Mouse (Mus musculus) heart, embryonic 12.5 days (tissue): Measurements from ENCODE around the gene Akap12. TPM values are rescaled to one million over a fixed set of nuclear protein-coding genes. Genes with fewer than 3 reads are reported as not detected.

Experiments
- ATAC-seq: fragments of 200-750 bp; cut with Nextera tagmentation; 2 replicates; pipeline ENCODE4 v1.8.0; 2017; ENCODE audit warnings: moderate TSS enrichment, moderate library complexity; ENCODE audit not compliant: insufficient number of reproducible peaks, low FRiP score
- H3K27ac ChIP-seq: fragments of 300-500 bp; sonication (generic); 2 replicates; pipeline ENCODE4 v1.5.1; 2016; ENCODE audit warnings: mild to moderate bottlenecking, moderate library complexity; ENCODE audit not compliant: poor library complexity, severe bottlenecking
- H3K27me3 ChIP-seq: fragments of 300-500 bp; sonication (generic); replicated peaks from 2 replicates; pipeline ENCODE4 v1.6.1; 2016; ENCODE audit warnings: mild to moderate bottlenecking, moderate library complexity
- H3K36me3 ChIP-seq: fragments of 300-500 bp; sonication (generic); 2 replicates; pipeline ENCODE4 v1.6.1; 2016; ENCODE audit warnings: mild to moderate bottlenecking, moderate library complexity
- H3K4me1 ChIP-seq: fragments of 300-500 bp; sonication (generic); replicated peaks from 2 replicates; pipeline ENCODE4 v1.6.1; 2016; ENCODE audit warnings: mild to moderate bottlenecking
- H3K4me2 ChIP-seq: fragments of 300-500 bp; sonication (generic); 2 replicates; pipeline ENCODE4 v1.6.1; 2016; ENCODE audit warnings: mild to moderate bottlenecking, moderate library complexity
- H3K4me3 ChIP-seq: fragments of 300-500 bp; sonication (generic); 2 replicates; pipeline ENCODE4 v1.5.1; 2016; ENCODE audit warnings: mild to moderate bottlenecking
- H3K9ac ChIP-seq: fragments of 300-500 bp; sonication (generic); 2 replicates; pipeline ENCODE4 v1.6.1; 2016; ENCODE audit warnings: mild to moderate bottlenecking, moderate library complexity
- H3K9me3 ChIP-seq: fragments of 300-500 bp; sonication (generic); replicated peaks from 2 replicates; pipeline ENCODE4 v1.6.1; 2016; ENCODE audit warnings: mild to moderate bottlenecking, moderate library complexity
- WGBS: fragments of 180-500 bp; shearing (Covaris S2); methylation state at CpG from one replicate; pipeline ENCODE4 v1.1.7; 2016; 5-methylcytosine and 5-hydroxymethylcytosine counted together
- polyA plus RNA-seq: library from polyadenylated mRNA; unstranded; fragments of >200 nt; fragmentation: Nextera tagmentation; extraction: Ambion mirVana; gene quantifications from 2 replicates; pipeline ENCODE4 v1.2.1, GENCODE M21; 2016

Gene Akap12
- polyA plus RNA-seq, 1 experiment from 2014 or later = 52.6 TPM

DNA sequence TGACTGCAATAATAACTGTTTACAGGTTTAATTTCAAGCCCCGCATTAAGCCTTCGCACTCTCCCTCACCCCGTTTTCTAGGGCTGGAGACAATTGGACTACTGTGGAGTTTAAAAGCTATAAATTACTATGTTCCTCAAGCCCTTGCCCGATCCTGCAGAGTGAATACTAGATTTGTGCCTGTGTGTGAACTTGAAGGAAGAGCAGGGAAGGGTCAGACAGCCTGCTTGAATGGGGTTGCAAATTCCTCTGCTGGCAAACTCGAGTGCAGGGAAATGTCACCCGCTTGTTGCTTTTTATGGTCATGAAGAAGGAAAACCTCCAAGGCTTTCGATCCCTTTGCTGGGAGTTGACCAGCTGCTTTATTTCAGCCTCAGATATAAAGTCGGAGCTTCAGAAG, 19.6 kb downstream of the Akap12 start:
- Histone ChIP-seq H3K9me3 (no peaks in the 10 kb centered on the region), H3K27ac (peak overlapping the region; percentile 67), H3K4me2 (no peak overlapping the region), H3K4me3 (no peak overlapping the region), H3K9ac (no peak overlapping the region), H3K36me3 (no peaks in the 10 kb centered on the region), H3K4me1 (peaks cover 12% of the 10 kb centered on the region), H3K27me3 (no peaks in the 10 kb centered on the region)
- 48% methylated on average over 8 of the region's 8 CpGs for WGBS
- ATAC-seq = no peak

DNA sequence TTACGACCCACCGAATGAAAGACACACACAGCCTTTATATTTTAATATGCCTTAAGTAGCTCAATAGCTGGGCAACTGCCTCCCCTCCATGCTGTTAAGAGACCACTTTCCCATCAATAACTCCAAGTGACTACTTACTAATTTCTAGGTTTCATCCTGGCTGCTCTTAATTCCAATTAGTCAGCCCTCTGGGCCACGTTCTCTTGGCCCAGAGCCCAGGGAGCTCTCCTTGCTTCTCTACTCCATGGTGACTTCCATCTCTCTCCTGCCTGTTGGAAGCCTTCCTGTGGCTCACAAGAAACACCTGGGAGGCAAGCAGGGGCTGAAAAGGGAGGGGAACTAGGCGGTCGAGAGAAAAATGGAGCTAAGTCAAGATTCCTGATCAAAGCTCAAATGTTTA, 23.0 kb downstream of the Akap12 start:
- Histone ChIP-seq H3K4me1 (peaks cover 12% of the 10 kb centered on the region), H3K27me3 (no peaks in the 10 kb centered on the region), H3K4me3 (no peak overlapping the region), H3K9ac (no peak overlapping the region), H3K36me3 (no peaks in the 10 kb centered on the region), H3K27ac (no peak overlapping the region), H3K4me2 (no peak overlapping the region), H3K9me3 (no peaks in the 10 kb centered on the region)
- WGBS = 64% methylated on average over 5 of the region's 5 CpGs
- no peak for ATAC-seq

DNA sequence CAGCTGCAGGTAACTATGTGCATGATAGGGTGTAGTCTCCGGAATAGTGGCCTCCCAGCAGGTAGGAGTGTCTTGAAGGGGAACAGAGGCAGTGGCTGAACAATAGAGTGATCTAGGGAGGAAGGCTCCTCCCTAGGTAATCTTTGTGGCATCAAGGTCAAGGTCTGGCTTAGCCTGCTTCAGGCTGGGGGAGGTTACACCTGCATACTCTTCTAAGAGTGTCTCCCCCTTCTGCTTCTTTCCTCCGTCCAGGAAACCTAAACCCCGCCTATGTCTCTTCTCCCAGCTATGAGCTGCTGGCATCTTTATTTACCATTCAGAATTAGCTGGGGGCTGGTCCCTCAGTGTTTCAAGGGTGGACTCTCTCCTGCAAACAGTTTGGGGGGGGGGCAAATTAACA, 23.5 kb downstream of the Akap12 start:
- Histone ChIP-seq H3K4me3 (no peak overlapping the region), H3K4me2 (no peak overlapping the region), H3K27ac (no peak overlapping the region), H3K9me3 (no peaks in the 10 kb centered on the region), H3K4me1 (peaks cover 12% of the 10 kb centered on the region), H3K36me3 (no peaks in the 10 kb centered on the region), H3K9ac (no peak overlapping the region), H3K27me3 (no peaks in the 10 kb centered on the region)
- WGBS = 48% methylated on average over 3 of the region's 3 CpGs
- no peak for ATAC-seq

DNA sequence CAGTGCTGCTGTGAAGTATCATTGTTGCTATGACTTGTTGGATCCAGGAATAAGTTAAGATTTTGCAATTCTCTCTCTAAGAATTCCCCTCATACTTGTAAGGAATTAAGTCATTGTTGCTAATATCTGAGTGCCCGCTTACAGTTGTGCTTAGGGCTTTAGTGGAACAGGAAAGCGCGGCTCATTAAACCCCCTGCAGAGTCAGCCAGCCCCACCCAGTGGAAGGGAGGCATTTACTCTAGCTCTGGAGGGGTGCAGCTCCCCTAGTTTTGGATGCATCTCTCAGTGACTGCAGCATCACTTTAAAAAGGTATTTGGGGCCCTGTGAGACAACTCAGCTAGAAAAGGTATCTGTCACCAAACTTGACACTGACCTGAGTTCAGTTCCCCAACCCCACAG, 24.0 kb downstream of the Akap12 start:
- ATAC-seq = no peak
- Histone ChIP-seq H3K27me3 (no peaks in the 10 kb centered on the region), H3K27ac (no peak overlapping the region), H3K36me3 (no peaks in the 10 kb centered on the region), H3K9me3 (no peaks in the 10 kb centered on the region), H3K9ac (no peak overlapping the region), H3K4me2 (no peak overlapping the region), H3K4me1 (peaks cover 12% of the 10 kb centered on the region), H3K4me3 (no peak overlapping the region)
- WGBS = 63% methylated on average over 3 of the region's 3 CpGs

DNA sequence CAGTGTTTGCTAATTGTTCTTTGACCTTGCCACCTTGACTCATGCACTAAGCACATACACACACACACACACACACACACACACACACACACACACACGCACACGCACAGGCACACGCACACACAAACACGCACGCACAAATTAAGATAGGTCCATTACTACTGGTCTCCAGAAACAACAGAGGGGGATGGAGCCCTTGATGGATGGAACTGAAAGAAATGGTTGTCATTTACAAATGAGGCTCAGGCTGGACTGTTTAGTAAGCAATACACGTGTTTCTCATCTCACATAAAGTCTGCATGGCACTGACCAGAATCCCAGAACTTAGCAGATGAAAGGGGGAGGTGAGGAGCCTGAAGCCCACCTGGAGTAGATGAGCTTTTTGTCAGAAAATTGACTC, 24.4 kb downstream of the Akap12 start:
- WGBS = 79% methylated on average over 6 of the region's 6 CpGs
- H3K9me3 ChIP-seq = no peaks in the 10 kb centered on the region
- no peaks in the 10 kb centered on the region for H3K27me3 ChIP-seq
- peaks cover 8% of the 10 kb centered on the region for H3K4me1 ChIP-seq
- H3K36me3 ChIP-seq = no peaks in the 10 kb centered on the region
- no peak overlapping the region for H3K4me3 ChIP-seq
- no peak overlapping the region for H3K9ac ChIP-seq
- no peak overlapping the region for H3K27ac ChIP-seq
- no peak overlapping the region for H3K4me2 ChIP-seq
- no peak for ATAC-seq

DNA sequence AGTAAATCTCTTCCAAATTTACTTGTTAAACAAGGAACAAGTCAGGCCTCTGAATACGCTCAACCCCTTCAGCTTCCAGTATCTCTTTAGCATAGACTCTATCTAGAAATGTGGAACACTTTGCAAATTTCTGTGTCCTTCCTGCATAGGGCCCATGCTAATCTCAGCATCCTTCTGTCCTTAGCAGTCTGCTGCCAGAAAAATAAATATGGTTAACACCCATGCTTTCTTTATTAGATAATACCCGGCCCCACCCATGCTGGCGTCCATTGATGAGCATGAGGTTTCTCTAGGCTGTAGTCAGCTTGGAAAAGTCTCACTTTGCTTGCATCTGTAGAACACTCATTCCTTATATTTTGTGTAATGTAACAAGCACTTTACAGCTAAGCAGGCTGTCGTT, 27.2 kb downstream of the Akap12 start:
- WGBS = 67% methylated on average over 4 of the region's 4 CpGs
- no peak overlapping the region for H3K4me3 ChIP-seq
- no peaks in the 10 kb centered on the region for H3K36me3 ChIP-seq
- H3K9me3 ChIP-seq = no peaks in the 10 kb centered on the region
- no peak overlapping the region for H3K4me2 ChIP-seq
- ATAC-seq = no peak
- H3K4me1 ChIP-seq = peaks cover 4% of the 10 kb centered on the region; the same call in 1 of the 2 replicates
- no peaks in the 10 kb centered on the region for H3K27me3 ChIP-seq
- no peak overlapping the region for H3K27ac ChIP-seq
- no peak overlapping the region for H3K9ac ChIP-seq

DNA sequence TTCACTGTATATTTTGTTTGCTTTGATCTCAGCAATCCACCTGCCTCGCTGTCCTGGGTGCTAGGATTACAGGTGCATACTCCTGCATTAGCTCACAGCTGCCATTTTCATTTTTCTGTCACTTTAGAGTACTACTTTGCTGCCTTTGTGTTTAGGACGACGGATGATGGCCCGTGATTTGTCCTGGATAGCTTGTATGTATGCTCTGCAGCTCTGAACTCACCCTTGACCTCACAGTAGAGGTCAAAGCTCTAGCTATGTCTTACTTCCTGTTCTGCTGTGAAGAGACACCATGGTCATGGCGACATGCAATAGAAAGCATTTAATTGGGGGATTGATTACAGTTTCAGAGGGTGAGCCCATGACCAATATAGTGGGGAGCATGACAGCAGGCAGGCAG, 37.4 kb downstream of the Akap12 start:
- no peak overlapping the region for H3K4me3 ChIP-seq
- no peaks in the 10 kb centered on the region for H3K27me3 ChIP-seq
- no peak for ATAC-seq
- no peak overlapping the region for H3K4me2 ChIP-seq
- H3K36me3 ChIP-seq = no peaks in the 10 kb centered on the region
- no peaks in the 10 kb centered on the region for H3K9me3 ChIP-seq
- no peak overlapping the region for H3K27ac ChIP-seq
- H3K9ac ChIP-seq = no peak overlapping the region
- H3K4me1 ChIP-seq = peaks cover 16% of the 10 kb centered on the region
- WGBS = 60% methylated on average over 5 of the region's 5 CpGs

DNA sequence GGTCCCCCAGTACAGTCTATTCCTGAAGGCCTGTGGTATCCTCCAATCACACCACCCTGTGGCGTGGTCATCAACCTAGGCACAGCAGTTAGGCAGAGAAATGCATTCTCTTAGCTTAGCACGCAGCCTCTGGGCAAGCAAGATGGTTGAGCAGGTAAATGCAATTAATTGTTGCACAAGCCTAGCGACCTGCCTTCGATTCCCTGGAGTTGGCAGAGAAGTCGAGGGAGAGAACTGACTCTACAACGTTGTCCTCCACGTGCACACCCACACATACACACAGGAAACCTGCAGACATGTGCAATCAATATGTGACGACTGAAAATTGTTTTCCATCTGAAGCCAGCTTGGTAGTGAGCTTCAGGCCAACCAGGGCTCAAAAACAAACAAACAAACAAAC, 57.7 kb downstream of the Akap12 start:
- Histone ChIP-seq H3K27me3 (no peaks in the 10 kb centered on the region), H3K4me1 (peaks cover 19% of the 10 kb centered on the region), H3K36me3 (no peaks in the 10 kb centered on the region), H3K9me3 (peaks cover 8% of the 10 kb centered on the region), H3K4me2 (no peak overlapping the region), H3K27ac (no peak overlapping the region), H3K4me3 (no peak overlapping the region), H3K9ac (no peak overlapping the region)
- 74% methylated on average over 8 of the region's 8 CpGs for WGBS
- ATAC-seq = no peak

DNA sequence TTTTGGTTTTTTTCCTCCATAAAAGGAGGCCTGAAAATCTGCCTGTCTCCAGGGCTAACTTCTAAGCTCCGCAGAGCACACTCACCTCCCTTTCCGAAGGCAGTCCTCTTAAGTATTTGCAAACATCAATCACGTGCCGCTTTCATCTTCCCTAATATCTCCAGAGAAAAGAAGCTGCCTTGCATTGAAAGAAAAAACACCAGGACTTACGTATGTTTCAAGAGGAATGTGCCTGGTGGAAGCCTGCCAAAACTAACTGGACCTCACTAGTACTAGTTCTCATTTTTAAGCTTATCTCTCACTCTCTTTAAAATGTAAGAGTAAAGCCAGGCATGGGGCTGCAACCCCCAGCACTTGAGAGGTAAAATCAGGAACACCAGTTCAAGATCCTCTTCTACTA, 59.4 kb downstream of the Akap12 start:
- peak; percentile 13; the same call in 1 of the 2 replicates for ATAC-seq
- no peak overlapping the region for H3K9ac ChIP-seq
- peak overlapping the region; percentile 30; the same call in 1 of the 2 replicates for H3K4me2 ChIP-seq
- WGBS = 15% methylated on average over 5 of the region's 5 CpGs
- H3K27me3 ChIP-seq = no peaks in the 10 kb centered on the region
- peaks cover 19% of the 10 kb centered on the region for H3K4me1 ChIP-seq
- no peaks in the 10 kb centered on the region for H3K36me3 ChIP-seq
- H3K9me3 ChIP-seq = peaks cover 8% of the 10 kb centered on the region
- H3K4me3 ChIP-seq = no peak overlapping the region
- H3K27ac ChIP-seq = peak overlapping the region; percentile 76

DNA sequence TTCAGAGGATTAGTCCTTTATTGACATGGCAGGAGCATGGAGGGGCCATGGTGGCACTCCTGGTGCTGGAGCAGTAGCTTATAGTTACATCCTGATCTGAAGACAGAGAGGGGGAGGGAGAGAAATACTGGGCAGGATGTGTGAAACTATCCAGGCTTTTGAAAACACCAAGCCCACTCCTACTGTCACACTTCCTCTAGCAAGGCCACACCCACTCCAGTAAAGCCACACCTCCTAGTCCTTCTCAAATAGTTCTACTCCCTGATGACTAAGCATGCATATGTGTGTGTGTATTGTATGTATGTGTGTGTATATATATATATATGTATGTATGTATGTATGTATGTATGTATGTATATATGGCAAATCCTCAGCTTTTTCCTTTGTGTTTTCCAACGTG, 61.5 kb downstream of the Akap12 start:
- Histone ChIP-seq H3K4me2 (no peak overlapping the region), H3K27ac (no peak overlapping the region), H3K4me3 (no peak overlapping the region), H3K36me3 (no peaks in the 10 kb centered on the region), H3K9me3 (peaks cover 8% of the 10 kb centered on the region), H3K4me1 (peaks cover 21% of the 10 kb centered on the region), H3K27me3 (no peaks in the 10 kb centered on the region), H3K9ac (no peak overlapping the region)
- WGBS = 89% methylated on average over 1 of the region's 1 CpGs
- no peak for ATAC-seq

DNA sequence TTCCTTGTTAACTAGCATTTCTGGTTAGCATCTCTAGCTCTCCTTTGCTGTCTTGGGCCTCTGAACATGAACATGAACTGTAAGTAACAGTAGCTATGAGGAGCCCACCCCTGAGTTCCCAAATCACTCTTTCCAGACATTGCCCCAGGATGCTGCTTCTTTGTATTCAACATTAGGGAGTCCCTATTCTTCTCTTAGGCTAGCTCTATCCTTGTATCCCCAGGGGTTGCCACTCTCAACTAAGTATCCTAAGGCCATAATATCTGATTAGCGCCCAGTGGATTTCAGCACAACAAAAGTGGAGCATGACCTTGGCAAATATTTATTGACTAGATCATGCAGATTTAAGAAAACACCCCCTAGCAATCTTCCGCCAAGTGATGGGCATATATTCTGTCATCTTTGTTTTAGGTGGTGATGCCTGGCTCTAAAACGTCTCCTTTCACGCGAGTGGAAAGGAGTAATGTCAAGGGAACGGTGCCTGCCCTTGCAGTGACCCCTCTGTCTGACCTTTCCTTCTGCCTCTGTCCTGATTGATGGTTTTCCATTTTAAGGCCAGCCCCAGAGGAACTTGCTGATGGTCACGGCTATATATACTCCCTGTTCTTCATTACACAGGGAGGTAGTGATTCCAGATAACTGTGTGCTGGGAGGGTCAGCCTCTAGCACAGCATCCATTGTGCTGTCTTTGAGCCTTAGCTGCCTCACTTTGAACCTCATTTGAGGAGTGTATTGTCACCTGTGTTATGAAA, 66.2 kb downstream of the Akap12 start:
- Histone ChIP-seq H3K9ac (no peak overlapping the region), H3K36me3 (no peaks in the 10 kb centered on the region), H3K9me3 (no peaks in the 10 kb centered on the region), H3K4me3 (no peak overlapping the region), H3K27ac (no peak overlapping the region), H3K4me2 (no peak overlapping the region), H3K27me3 (no peaks in the 10 kb centered on the region), H3K4me1 (peaks cover 30% of the 10 kb centered on the region)
- ATAC-seq = no peak
- 50% methylated on average over 7 of the region's 7 CpGs for WGBS

DNA sequence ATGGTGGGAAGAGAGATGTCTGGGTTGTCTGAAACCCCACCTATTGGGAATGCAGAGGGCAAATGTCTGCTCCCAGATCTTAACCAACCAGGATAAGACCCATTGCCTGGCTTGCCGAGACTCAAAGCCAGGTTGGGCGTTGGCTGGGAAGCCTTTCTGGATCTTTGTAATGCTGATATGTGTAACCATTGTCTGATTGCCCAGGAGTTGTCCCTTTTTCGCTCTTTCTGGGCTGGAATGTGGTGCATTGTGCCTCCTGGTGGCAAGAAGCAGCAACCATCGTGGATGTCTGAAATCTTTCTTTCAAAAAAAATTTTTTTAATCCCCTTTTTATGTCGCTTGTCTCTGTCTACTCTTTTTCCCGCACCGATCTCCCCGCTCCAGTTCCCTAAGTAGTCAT, 67.1 kb downstream of the Akap12 start:
- H3K4me1 ChIP-seq = peaks cover 32% of the 10 kb centered on the region
- WGBS = 14% methylated on average over 8 of the region's 8 CpGs
- H3K4me2 ChIP-seq = peak overlapping the region; percentile 78
- H3K27ac ChIP-seq = peak overlapping the region; percentile 64; the same call in 1 of the 2 replicates
- no peaks in the 10 kb centered on the region for H3K27me3 ChIP-seq
- peak overlapping the region; percentile 66; the same call in 1 of the 2 replicates for H3K4me3 ChIP-seq
- ATAC-seq = no peak
- no peak overlapping the region for H3K9ac ChIP-seq
- no peaks in the 10 kb centered on the region for H3K36me3 ChIP-seq
- H3K9me3 ChIP-seq = no peaks in the 10 kb centered on the region
